Mouse (Mus musculus) G1E (cell line): ENCODE measurements around the gene Hist1h3i. TPM values are rescaled to one million over a fixed set of nuclear protein-coding genes. Genes with fewer than 3 reads are reported as not detected.
"Not testable (repeated sequence)": the region's sequence is repeated elsewhere in the genome, so short reads cannot be mapped to it uniquely, and the experiment has no call there.

Experiments used
- ATAC-seq: 2 replicates; pipeline ENCODE4 v1.8.0; 2016; ENCODE audit warnings: mild to moderate bottlenecking; ENCODE audit not compliant: insufficient number of reproducible peaks, poor library complexity, low FRiP score, severe bottlenecking; ENCODE audit errors: extremely low read depth
- DNase-seq: peaks from one replicate; pipeline ENCODE4 v3.0.0; 2012; ENCODE audit warnings: low spot score
- H3K27me3 ChIP-seq: 2 replicates; pipeline ENCODE4 v1.6.1; 2012; ENCODE audit warnings: mild to moderate bottlenecking, low read length, inconsistent platforms; ENCODE audit not compliant: insufficient read depth
- H3K36me3 ChIP-seq: replicated peaks from 2 replicates; pipeline ENCODE3; 2012; ENCODE audit warnings: mild to moderate bottlenecking, inconsistent platforms
- H3K4me1 ChIP-seq: 2 replicates; pipeline ENCODE4 v1.6.1; 2012; ENCODE audit warnings: low read depth, low read length, inconsistent platforms, mixed read lengths; ENCODE audit not compliant: insufficient read depth
- H3K4me3 ChIP-seq: 2 replicates; pipeline ENCODE4 v1.5.1; 2012; ENCODE audit warnings: low read depth, mild to moderate bottlenecking, inconsistent platforms, low read length, moderate library complexity, mixed read lengths
- H3K9me3 ChIP-seq: replicated peaks from 2 replicates; pipeline ENCODE4 v1.6.1; 2012; ENCODE audit warnings: inconsistent platforms
- CTCF ChIP-seq: IDR thresholded peaks from 2 replicates; pipeline ENCODE4 v1.5.1; 2012; ENCODE audit warnings: low read depth, low read length, inconsistent platforms, mixed read lengths
- GATA1 ChIP-seq: IDR thresholded peaks from 2 replicates; pipeline ENCODE4 v1.6.1; 2012; ENCODE audit warnings: borderline replicate concordance, low read length, inconsistent platforms, mixed read lengths
- GATA2 ChIP-seq: IDR thresholded peaks from 2 replicates; pipeline ENCODE4 v1.6.1; 2012; ENCODE audit warnings: low read depth, low read length, inconsistent platforms, borderline replicate concordance
- POLR2AphosphoS5 ChIP-seq: IDR thresholded peaks from 2 replicates; pipeline ENCODE4 v1.6.1; 2012; ENCODE audit warnings: low read depth, low read length, inconsistent platforms; ENCODE audit not compliant: insufficient replicate concordance
- TAL1 ChIP-seq: conservative IDR thresholded peaks from 2 replicates; pipeline ENCODE4 v1.6.1; 2012; ENCODE audit warnings: low read depth, low read length, inconsistent platforms, mixed read lengths
- polyA plus RNA-seq: library from polyadenylated mRNA; stranded (reverse); fragments of >175 nt; gene quantifications from 2 replicates; pipeline ENCODE4 v1.2.3, GENCODE M21; 2012
- total RNA-seq, 2 experiments: library from RNA; stranded (forward) in 1 of 2; stranded (reverse) in 1 of 2; fragments of 200-1000 nt in 1 of 2; fragments of >200 nt in 1 of 2; fragmentation: Nextera tagmentation in 1 of 2; gene quantifications; 2 replicates each; pipeline ENCODE4 v1.2.3; 2014 to 2017

Hist1h3i gene
- total and polyA plus RNA-seq, 3 experiments: 9.7 to 770 (median 347) TPM

DNA sequence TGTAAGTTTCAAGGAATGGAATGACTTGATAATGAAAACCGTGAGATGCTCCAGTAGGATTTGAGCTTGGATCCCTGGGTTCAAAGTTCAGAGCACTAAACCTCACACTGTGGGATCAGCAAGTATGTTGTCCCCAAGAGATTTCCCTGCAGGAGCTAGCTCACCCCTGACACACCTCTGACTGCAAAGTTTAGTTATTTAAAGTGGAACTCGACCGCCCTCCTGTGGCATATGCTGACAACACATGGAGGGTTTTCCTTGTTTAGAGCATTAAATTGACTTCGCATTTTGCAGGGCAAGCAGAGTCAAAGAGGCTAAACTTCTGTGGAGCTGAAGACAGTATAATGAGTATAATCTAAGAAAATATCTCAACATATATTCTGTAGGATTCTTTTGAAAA, 19.9 kb upstream of the Hist1h3i start:
- not testable (repeated sequence) for H3K36me3 ChIP-seq, H3K4me3 ChIP-seq, DNase-seq, H3K27me3 ChIP-seq, H3K4me1 ChIP-seq, H3K9me3 ChIP-seq
- peak; percentile 66 for ATAC-seq

DNA sequence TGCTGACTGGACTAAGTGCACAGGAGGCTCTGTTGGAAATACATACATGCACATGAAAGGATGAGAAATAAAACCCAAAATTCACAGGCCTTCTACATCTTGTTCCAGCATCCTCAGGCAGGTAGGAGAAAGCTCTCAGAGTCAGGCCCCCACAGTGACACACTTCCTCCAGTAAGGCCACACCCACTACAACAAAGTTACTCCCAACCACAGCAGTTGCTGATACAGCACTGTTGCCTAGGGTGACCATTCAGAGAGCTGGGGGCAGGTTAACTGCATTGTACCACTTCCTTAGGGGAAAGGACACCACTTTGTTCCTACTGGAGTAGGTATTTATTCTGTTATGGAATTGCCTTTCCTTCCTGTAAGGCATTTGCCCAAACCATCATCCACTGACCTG, 14.0 kb upstream of the Hist1h3i start:
- not testable (repeated sequence) for H3K27me3 ChIP-seq, H3K4me1 ChIP-seq, ATAC-seq, DNase-seq, H3K9me3 ChIP-seq, H3K4me3 ChIP-seq, H3K36me3 ChIP-seq

DNA sequence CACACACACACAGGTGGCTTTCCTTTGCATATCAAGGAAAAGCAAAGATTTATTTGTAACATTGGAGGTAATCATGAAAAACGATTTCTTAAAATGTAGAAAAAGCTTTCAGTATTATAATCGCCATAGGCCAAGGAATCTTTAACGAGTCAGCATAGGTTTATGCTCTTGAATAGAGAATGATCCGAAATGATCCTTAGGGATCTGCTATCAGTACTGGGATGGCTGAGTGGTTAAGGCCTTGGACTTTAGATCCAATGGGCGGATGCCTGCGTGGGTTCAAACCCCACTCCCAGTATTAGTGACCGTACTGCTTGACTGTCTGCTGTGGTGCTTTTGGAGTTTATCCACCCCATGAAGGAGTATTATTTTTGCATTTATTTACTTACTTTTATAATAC, 12.4 kb upstream of the Hist1h3i start:
- TF ChIP-seq POLR2AphosphoS5 (no peak), CTCF (no peak), GATA2 (no peak), GATA1 (no peak), TAL1 (no peak)
- ATAC-seq: no peak
- Histone ChIP-seq H3K36me3 (no peaks in the 10 kb centered on the region), H3K4me1 (peaks cover under 1% of the 10 kb centered on the region; the same call in 1 of the 2 replicates), H3K27me3 (no peaks in the 10 kb centered on the region), H3K4me3 (no peak overlapping the region), H3K9me3 (no peaks in the 10 kb centered on the region)
- no peak for DNase-seq

DNA sequence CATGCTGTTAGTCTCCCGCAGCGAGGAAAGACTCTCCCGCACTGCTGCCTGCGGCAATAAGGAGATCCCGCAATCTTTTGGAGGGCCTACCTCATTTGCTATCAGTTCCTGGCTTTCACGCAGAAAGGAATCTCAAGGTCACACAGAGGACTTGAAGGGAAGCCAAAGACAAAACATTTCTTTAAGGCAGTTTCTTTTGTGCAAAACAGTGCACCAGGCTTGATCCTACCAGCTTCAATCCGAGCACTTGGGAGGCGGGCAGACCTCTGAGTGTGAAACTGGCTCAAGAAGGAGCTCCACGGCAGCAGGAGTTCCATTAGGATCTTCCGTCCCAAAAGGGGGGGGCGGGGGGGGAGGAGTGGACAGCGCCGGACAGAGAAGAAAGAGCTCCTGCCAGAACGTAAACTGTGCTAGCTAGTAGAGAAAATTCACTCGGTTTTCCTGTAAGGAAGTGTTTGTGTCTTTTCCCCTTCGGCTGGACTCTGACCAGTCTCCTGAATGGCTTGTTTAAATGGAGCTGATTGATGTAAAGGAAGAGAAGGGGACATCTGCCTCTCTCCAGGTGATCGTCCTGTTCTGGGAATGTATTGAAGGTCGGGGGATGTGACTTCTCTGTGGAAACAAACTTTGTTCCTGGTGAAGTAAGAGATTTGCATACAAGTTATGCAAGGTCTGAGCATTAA, 7.6 kb upstream of the Hist1h3i start:
- Histone ChIP-seq H3K27me3 (no peaks in the 10 kb centered on the region), H3K9me3 (no peaks in the 10 kb centered on the region), H3K36me3 (no peaks in the 10 kb centered on the region), H3K4me3 (no peak overlapping the region), H3K4me1 (peaks cover 21% of the 10 kb centered on the region)
- TF ChIP-seq CTCF (no peak), TAL1 (no peak), GATA1 (no peak), GATA2 (no peak), POLR2AphosphoS5 (no peak)
- DNase-seq (no peak), ATAC-seq (no peak)

DNA sequence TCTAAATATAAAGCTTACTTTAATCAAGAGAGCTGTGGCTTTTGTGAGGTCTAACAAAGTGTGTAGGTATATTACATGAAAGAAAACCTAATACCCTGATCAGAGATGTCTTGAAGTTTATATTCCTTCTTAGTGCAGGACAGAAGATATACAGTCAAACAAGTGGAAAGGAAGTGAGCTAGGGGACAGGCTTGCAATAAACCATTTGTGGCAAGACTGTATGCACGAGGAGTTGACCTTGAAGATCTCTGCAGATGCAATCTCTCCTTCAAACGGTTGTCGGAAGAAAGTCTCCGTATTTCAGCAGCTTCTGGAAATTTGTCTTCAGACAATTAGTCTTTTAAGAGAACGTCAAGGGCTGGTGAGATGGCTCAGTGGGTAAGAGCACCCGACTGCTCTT, 6.8 kb upstream of the Hist1h3i start:
- no peaks in the 10 kb centered on the region for H3K27me3 ChIP-seq
- no peaks in the 10 kb centered on the region for H3K9me3 ChIP-seq
- ATAC-seq (no peak), DNase-seq (no peak)
- no peaks in the 10 kb centered on the region for H3K36me3 ChIP-seq
- no peak overlapping the region for H3K4me3 ChIP-seq
- H3K4me1 ChIP-seq: peaks cover 21% of the 10 kb centered on the region
- TF ChIP-seq CTCF (no peak), GATA1 (no peak), POLR2AphosphoS5 (no peak), TAL1 (no peak), GATA2 (no peak)

DNA sequence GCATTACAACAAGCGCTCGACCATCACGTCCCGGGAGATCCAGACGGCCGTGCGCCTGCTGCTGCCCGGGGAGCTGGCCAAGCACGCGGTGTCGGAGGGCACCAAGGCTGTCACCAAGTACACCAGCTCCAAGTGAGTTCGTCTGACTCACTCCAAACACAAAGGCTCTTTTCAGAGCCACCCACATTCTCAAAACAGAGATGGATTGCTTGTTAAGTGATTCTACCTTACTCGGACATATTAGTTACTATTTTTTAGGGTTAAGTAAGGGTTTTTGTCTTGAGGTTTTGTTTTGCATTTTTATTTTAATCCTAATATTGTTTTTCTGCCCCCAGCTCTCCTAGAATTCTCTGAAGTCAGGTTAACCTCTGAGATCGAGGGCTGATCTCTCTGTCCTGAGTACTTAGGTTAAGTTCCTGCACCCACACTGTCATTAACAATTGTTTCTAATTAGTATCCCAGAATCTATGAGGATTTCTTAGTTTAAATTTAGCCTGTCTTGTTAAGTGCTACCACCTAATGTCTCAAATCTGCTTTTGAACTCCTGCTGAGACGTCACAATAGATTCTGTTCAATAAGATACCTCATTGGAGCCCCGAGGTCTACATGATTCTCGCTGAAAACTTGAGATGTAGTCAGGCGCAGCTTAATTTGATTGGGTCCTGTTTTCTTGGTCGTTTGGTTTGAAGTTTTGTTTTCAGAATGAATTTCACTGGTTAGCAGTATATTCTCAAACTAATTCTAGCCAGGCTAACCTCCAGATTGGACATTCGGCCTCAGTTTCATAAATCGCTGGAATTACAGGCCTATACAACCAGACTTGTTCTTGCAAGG, 4.8 kb upstream of the Hist1h3i start:
- ATAC-seq: no peak
- Histone ChIP-seq H3K4me1 (peaks cover 30% of the 10 kb centered on the region), H3K27me3 (no peaks in the 10 kb centered on the region), H3K36me3 (no peaks in the 10 kb centered on the region), H3K4me3 (no peak overlapping the region; the same call in 1 of the 2 replicates), H3K9me3 (no peaks in the 10 kb centered on the region)
- TF ChIP-seq GATA2 (no peak), POLR2AphosphoS5 (peak; percentile 90; the same call in 1 of the 2 replicates)
- DNase-seq: no peak

DNA sequence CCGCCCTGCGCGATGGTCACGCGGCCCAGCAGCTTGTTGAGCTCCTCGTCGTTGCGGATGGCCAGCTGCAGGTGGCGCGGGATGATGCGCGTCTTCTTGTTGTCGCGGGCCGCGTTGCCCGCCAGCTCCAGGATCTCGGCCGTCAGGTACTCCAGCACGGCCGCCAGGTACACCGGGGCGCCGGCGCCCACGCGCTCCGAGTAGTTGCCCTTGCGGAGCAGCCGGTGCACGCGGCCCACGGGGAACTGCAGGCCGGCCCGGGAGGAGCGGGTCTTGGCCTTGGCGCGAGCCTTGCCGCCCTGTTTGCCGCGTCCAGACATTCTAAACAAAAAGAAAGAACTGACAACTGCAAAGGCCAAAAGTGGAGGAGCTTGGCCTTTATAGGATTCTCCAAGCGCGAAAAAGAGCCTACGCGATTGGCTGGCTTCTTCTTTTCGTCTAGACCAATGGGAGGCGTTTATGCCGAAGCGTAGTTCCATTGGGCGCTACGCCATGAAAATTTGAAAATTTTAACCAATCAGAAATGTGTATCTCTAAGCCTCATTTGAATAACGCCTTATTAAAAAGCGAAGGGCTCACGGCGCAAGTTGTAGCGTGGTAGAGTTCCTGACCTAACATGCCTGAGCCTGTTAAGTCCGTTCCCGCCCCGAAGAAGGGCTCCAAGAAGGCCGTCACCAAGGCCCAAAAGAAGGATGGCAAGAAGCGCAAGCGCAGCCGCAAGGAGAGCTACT, 3.9 kb upstream of the Hist1h3i start, which contains the start of the genes Hist1h2an and Hist1h2bp:
Gene Hist1h2an (minus strand): TSS at position 320 of the 731 bp plus-strand sequence.
Gene Hist1h2bp (plus strand): TSS at position 563 of the 731 bp plus-strand sequence.
- ATAC-seq (peak; percentile 76), DNase-seq (peak; percentile 50)
- not testable (repeated sequence) for H3K36me3 ChIP-seq, H3K27me3 ChIP-seq, H3K9me3 ChIP-seq
- peak within 1 kb of the TSS; percentile 61; the same call in 1 of the 2 replicates for H3K4me3 ChIP-seq
- peaks cover 30% of the 10 kb centered on the region for H3K4me1 ChIP-seq
